ENCODE assay signal across 8 mouse cellular contexts in genomic region chr10:75486086-75486979, GRCm38 (mm10). TPM values are rescaled to one million over a fixed set of nuclear protein-coding genes. Genes with fewer than 3 reads are reported as not detected.
DNase-seq lines count a peak whose midpoint lies in the region; ATAC-seq lines count a peak whose summit lies in the region.

No protein-coding gene starts in this region.

- no peaks in the 10 kb centered on the region for H3K9me3 ChIP-seq in embryonic facial prominence, embryonic 14.5 days (ENCODE audit: control insufficient read depth, low read length)

- no peak overlapping the region for H3K4me2 ChIP-seq in embryonic facial prominence, embryonic 14.5 days (ENCODE audit: low read depth, low read length)

- ATAC-seq in embryonic facial prominence, embryonic 14.5 days (ENCODE audit: low read depth): peak; percentile 67; the same call in 1 of the 2 replicates

- no peaks in the 10 kb centered on the region for H3K27me3 ChIP-seq in embryonic facial prominence, embryonic 14.5 days (replicated peaks; ENCODE audit: control insufficient read depth, insufficient read depth, low read length)

- H3K4me1 ChIP-seq in embryonic facial prominence, embryonic 14.5 days (ENCODE audit: control insufficient read depth, insufficient read depth, low read length): no peaks in the 10 kb centered on the region

- no peaks in the 10 kb centered on the region for H3K36me3 ChIP-seq in embryonic facial prominence, embryonic 14.5 days (ENCODE audit: control insufficient read depth, insufficient read depth, low read length)

- 57% methylated on average over 9 of the region's 9 CpGs for WGBS in embryonic facial prominence, embryonic 14.5 days

- peak; percentile 67 to 69 for DNase-seq in CD8-positive naive resting alpha-beta T cell, adult 2 months (ENCODE audit: low read depth in 2 of 2, low spot score in 2 of 2)
- peak; percentile 72 to 82 for DNase-seq in adrenal gland, postnatal 36 days
- DNase-seq in embryonic facial prominence, embryonic 14.5 days (ENCODE audit: low spot score): peak; percentile 81
- peak; percentile 44 to 79 for DNase-seq in heart, adult 9 months (ENCODE audit: low spot score in 2 of 2)
- DNase-seq in kidney, postnatal 14 days: peak; percentile 87
- peak; percentile 57 to 73 for DNase-seq in lung, adult 18-20 months
- DNase-seq in ovary, postnatal 14 days (ENCODE audit: low spot score): peak; percentile 74
- DNase-seq in thymus, postnatal 10 days (ENCODE audit: low spot score in 2 of 2): peak; percentile 44 to 76

- no peak overlapping the region for H3K4me3 ChIP-seq in embryonic facial prominence, embryonic 14.5 days (ENCODE audit: low read depth, low read length)

- no peak overlapping the region for H3K27ac ChIP-seq in embryonic facial prominence, embryonic 14.5 days (replicated peaks; ENCODE audit: low read depth, low read length)

- H3K9ac ChIP-seq in embryonic facial prominence, embryonic 14.5 days (ENCODE audit: low read depth, low read length): no peak overlapping the region

RNA-seq across cellular contexts. Expression of gene Snrpd3, which starts 31.0 kb away (rescaled TPM):
- total RNA-seq in adrenal gland, postnatal 36 days (2021): 10 to 100 TPM; 81.9 to 98.1 TPM
- 147 and 162 TPM in 2 replicates for polyA plus RNA-seq in embryonic facial prominence, embryonic 14.5 days (2014; fragmentation: Nextera tagmentation; extraction: Ambion mirVana)

RNA-seq across cellular contexts. Expression of gene Gucd1, which starts 31.4 kb away (rescaled TPM):
- 10 to 100 TPM; 29.7 to 42.1 TPM for total RNA-seq in adrenal gland, postnatal 36 days (2021)
- polyA plus RNA-seq in embryonic facial prominence, embryonic 14.5 days (2014; fragmentation: Nextera tagmentation; extraction: Ambion mirVana): 32.9 and 35.8 TPM in 2 replicates
